Mouse (Mus musculus) adrenal gland, postnatal 4 days (tissue): ENCODE results near the gene Fsd2. TPM values are rescaled to one million over a fixed set of nuclear protein-coding genes. Genes with fewer than 3 reads are reported as not detected.

Source experiments
- DNase-seq, 2 experiments: peaks; one replicate each; pipeline ENCODE4 v3.0.0; 2021 to 2022; ENCODE audit warnings: low spot score in 2 of 2, mixed read lengths in 2 of 2
- total RNA-seq, 2 experiments: library from RNA; stranded (reverse); gene quantifications; 2 replicates each; pipeline ENCODE4 v1.2.3; 2021

Gene Fsd2
- total RNA-seq, 2 experiments from 2014 or later = 2.4 to 4.5 TPM

GRCm38 (mm10) chr7:81572610-81573268, 6.0 kb upstream of the Fsd2 start:
- no peak for DNase-seq

DNA sequence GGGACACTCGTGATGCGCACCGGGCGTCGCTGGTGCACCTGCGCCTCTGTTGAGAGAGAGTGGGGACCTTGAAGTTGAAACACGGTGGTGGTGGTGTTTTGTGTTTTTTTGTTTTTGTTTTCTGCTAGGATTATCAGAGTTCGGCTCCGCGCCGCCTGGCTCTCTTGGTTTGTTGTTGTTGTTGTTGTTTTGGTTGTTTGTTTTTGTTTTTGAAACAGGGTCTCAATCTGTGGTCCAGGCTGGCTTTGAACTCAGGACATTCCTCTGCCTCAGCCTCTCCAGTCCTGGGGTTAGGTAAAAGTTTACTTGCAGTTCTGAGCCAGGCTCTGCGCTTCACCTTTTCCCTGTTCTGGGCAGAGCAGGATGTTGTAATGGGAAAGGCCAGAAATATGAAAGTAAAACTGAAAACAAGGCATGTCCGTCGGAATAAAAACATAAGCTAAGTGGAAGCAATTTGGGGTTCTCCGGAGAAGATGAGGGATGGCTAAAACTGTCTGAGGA, 5.2 kb upstream of the Fsd2 start:
- no peak for DNase-seq

DNA sequence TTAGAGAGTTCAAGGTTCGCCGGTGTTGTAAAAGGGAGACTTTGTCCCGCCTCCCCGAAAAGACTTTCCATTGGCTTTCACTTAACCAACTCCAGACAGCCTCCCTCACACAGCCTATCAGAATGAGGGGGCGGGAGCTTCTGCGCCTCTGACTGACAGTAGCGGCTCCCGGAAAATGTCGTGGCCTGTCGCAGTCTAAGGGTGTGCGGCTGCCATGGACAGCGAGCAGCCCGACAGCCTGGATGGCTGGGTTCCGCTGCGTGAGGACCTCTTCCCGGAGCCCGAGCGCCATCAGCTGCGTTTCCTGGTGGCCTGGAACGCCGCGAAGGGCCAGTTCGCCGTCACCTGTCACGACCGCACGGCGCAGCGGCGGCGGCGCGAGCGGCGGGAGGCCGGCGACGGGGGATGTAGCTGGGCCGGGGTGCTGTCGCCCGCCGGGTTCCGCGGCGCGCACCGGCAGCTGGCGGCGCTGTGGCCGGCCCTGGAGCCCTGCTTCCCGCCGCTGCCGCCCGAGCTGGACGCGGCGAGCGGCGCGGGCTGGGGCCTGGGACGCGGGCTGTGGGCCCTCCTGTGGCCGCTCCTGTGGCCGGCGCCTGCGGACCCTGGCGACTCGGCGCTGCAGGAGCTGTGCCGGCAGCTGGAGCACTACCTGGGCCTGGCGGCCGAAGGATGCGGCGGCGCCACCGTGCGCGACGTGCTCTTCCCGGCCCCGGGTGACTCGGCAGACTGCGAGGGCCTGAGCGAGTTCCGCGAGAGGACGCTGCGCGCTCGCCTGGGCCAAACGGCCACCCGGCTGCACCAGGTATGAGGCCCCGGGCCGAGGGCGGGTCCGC, 4.6 kb upstream of the Fsd2 start, which contains the start of gene Whamm:
Gene Whamm, plus strand, starts transcription at position 159 of the 833 bp plus-strand sequence.
- DNase-seq = peak; percentile 60 to 88

DNA sequence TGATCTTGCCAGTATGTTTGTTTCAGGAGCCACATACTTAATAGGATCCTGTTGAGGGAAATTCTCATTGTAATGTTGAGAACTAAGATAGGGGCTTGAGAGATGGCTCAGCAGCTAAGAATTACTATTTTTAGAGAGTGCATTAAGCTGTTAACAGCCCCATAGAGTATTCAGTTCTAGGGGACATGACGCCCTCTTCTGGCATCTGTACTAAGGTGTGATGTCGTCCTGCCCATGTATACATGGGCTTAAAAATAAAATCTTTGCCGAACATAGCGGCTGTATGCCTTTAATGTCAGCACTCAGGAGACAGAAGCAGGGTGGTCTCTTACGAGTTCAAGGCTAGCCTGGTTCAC, 4.0 kb upstream of the Fsd2 start:
- DNase-seq = no peak

GRCm38 (mm10) chr7:81570271-81570670, 3.5 kb upstream of the Fsd2 start:
- no peak for DNase-seq

DNA sequence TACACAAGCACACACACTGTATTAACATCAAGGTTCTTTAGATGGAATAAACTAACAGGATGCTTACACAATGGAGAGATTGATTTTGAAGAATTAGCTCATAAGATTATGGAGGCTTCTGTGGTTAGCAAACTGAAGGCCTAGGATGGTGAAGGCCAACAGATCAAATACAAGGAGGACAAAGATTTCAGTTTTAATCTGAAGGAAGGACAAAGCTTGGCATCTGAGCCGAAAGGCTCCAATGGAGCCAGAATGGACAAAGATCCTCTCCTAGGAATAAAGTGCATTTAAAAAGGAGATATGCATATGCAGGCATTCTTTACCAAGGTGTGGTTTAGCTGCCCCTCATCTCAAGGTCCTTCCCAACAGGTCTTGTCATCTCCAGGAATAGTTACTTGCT, 3.1 kb upstream of the Fsd2 start:
- no peak for DNase-seq

GRCm38 (mm10) chr7:81567396-81567795, 652 bp upstream of the Fsd2 start:
- no peak for DNase-seq

GRCm38 (mm10) chr7:81566332-81566731, 412 bp downstream of the Fsd2 start:
- no peak for DNase-seq

- DNase-seq = no peak
Measured at GRCm38 (mm10) chr7:81565381-81566055, 1.2 kb downstream of the Fsd2 start.

DNA sequence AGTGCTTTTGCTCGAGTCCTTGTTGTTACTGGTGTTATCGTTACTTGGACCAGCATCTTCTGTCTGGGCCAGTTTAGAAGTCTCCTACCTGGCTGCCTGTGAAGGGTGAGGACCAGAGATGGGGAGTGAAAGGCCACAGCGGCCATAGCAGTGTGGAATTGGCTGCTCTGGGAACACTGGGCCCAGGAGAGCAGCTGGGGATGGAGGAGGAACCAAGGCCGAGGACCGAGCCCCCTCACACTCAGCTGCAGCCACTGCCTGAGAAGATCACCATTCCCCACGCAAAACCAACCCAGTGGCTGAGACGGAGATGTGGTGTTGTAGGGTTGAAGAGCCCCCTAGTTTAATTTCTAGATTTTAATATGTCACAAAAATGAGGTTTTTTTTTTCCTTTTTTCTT, 2.0 kb downstream of the Fsd2 start:
- DNase-seq = no peak

DNA sequence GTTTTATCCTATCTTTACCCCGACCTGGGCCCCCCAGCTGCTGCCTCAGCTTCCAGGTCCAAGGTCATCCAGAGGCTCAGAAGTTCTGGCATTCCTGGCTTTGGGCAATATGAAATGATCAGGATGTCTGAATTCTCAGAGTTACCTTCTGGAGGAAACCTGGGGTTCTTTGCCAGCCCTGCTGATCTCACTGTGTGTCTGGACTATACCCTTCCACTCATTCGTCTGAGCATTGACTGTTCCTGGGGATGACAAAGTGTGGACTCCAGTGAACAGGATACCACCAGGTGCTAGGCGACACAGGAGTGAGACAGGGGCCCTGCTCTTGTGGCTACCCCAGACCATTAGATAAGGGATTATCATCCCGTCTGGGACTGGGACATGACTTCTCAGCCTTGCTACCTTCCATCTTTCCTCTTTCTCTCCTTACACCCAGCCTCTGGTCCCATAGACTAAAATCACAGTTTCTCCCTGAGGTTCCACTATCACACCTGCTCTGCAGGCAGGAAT, 3.2 kb downstream of the Fsd2 start:
- DNase-seq = no peak

DNA sequence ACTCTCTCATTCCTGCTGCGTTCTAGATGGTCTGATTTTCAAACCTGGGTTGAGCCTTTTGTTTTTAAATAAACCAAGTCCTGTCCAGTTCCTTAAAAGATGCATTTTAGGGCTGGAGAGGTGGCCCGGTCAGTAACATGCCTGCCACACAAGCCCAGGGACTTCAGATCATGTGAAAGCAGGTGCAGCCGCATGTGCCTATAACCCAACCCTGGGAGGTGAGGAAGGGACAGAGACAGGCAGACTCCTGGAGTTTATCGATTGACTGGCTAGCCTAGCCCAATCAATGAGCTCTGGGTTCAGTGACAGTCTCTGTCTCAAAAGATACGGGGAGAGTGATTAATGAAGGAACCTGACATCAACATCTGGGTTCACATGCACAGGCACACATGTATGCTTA, 5.5 kb downstream of the Fsd2 start:
- DNase-seq = no peak

- no peak for DNase-seq
Measured at GRCm38 (mm10) chr7:81560101-81561049, 6.4 kb downstream of the Fsd2 start.

- DNase-seq = no peak
Measured at GRCm38 (mm10) chr7:81559231-81559980, 7.3 kb downstream of the Fsd2 start.

DNA sequence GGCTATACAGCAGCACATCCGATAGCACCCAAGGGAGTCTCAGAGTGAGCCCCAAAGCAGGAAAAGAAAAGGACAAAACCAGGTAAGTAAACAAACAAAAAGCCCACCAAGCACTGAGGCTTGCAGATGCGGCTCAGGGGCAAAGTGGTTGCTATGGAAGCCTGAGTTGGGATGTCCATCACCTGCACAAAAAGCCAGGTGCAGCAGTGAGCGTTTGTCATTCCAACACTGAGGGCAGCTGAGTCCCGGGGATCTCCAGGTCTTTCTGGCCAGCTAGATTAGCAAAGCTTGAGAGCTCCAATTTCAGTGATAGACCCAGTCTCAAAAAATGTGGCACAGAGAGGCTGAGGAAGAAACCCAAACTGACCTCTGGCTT, 8.8 kb downstream of the Fsd2 start:
- DNase-seq = no peak

- no peak for DNase-seq
Measured at GRCm38 (mm10) chr7:81557252-81557984, 9.3 kb downstream of the Fsd2 start.

GRCm38 (mm10) chr7:81556839-81557238, 9.9 kb downstream of the Fsd2 start:
- DNase-seq = no peak

- DNase-seq = no peak
Measured at GRCm38 (mm10) chr7:81554369-81554768, 12.4 kb downstream of the Fsd2 start.

DNA sequence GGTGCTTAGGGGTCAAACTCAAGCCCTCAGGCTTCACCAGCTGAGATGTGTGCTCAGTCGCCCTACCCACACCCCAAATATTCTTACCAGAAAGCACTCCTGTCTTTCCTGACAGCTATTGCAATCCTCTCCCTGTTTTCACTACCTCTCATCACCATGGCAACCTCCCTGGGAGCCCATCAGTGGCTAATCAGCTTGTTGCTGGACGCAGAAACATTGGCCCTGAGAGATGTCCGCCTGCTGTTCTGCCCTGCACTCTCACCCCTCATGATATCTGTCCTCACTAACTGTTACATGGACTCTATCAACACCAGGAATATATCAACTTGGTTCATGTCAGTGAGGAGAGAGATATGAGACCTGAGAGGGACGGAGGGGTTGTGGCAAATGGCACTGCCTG, 13.2 kb downstream of the Fsd2 start:
- DNase-seq = no peak
